Mouse (Mus musculus) lung, embryonic 15.5 days (tissue): ENCODE results near the gene Defb18. TPM values are rescaled to one million over a fixed set of nuclear protein-coding genes. Genes with fewer than 3 reads are reported as not detected.
"Not testable (repeated sequence)": the region's sequence is repeated elsewhere in the genome, so short reads cannot be mapped to it uniquely, and the experiment has no call there.

ENCODE experiments used
- ATAC-seq: fragments of 200-750 bp; cut with Nextera tagmentation; 2 replicates; pipeline ENCODE4 v1.8.0; 2017; ENCODE audit warnings: moderate number of reproducible peaks, borderline replicate concordance; ENCODE audit not compliant: low FRiP score, low TSS enrichment; ENCODE audit errors: extremely low read depth
- H3K27ac ChIP-seq: fragments of 300-500 bp; sonication (generic); 2 replicates; pipeline ENCODE4 v1.5.1; 2015; ENCODE audit warnings: moderate library complexity, mild to moderate bottlenecking, inconsistent platforms
- H3K27me3 ChIP-seq: fragments of 300-500 bp; sonication (generic); 2 replicates; pipeline ENCODE4 v1.6.1; 2015; ENCODE audit warnings: inconsistent platforms
- H3K36me3 ChIP-seq: fragments of 300-500 bp; sonication (generic); 2 replicates; pipeline ENCODE4 v1.6.1; 2015; ENCODE audit warnings: inconsistent platforms
- H3K4me1 ChIP-seq: fragments of 300-500 bp; sonication (generic); 2 replicates; pipeline ENCODE4 v1.6.1; 2015; ENCODE audit warnings: inconsistent platforms
- H3K4me2 ChIP-seq: fragments of 300-500 bp; sonication (generic); 2 replicates; pipeline ENCODE4 v1.6.1; 2015; ENCODE audit warnings: inconsistent platforms, mild to moderate bottlenecking, moderate library complexity
- H3K4me3 ChIP-seq: fragments of 300-500 bp; sonication (generic); 2 replicates; pipeline ENCODE4 v1.5.1; 2015; ENCODE audit warnings: mild to moderate bottlenecking, inconsistent platforms
- H3K9ac ChIP-seq: fragments of 300-500 bp; sonication (generic); 2 replicates; pipeline ENCODE4 v1.6.1; 2015; ENCODE audit warnings: inconsistent platforms
- H3K9me3 ChIP-seq: fragments of 300-500 bp; sonication (generic); 2 replicates; pipeline ENCODE4 v1.6.1; 2016; ENCODE audit warnings: inconsistent platforms
- WGBS: fragments of 180-500 bp; shearing (Covaris S2); methylation state at CpG from one replicate; pipeline ENCODE4 v1.1.7; 2015; 5-methylcytosine and 5-hydroxymethylcytosine counted together
- polyA plus RNA-seq: library from polyadenylated mRNA; unstranded; fragments of >200 nt; fragmentation: Nextera tagmentation; extraction: Ambion mirVana; gene quantifications from 2 replicates; pipeline ENCODE4 v1.2.1, GENCODE M21; 2015

Gene Defb18
- not detected in 2 replicates for polyA plus RNA-seq

DNA sequence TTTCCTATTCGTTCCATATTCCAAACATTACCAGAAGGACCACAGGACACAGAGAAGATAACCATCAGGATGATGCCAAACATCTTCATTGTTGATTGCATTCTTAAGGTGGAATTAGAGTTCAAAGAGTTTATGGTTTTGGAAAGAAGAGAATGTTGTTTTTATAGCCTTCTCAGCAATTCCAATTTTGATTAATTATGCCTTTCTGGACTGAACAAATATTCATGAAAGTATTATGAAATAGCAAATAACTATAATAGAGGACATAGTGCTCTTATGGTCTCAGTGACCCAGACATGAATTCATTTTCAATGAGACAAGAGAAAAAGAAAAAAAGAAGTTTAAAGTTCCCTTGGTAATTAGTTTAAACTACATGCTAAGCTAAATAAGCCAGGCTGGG, at the start of gene Defb18:
Gene Defb18, minus strand, starts transcription at position 101 of the 400 bp plus-strand sequence.
- H3K27ac ChIP-seq, result no peak within 1 kb of the TSS
- H3K4me2 ChIP-seq, result no peak within 1 kb of the TSS
- 64% methylated on average over 1 of the region's 1 CpGs for WGBS
- no peaks in the 10 kb centered on the region for H3K27me3 ChIP-seq
- no peak for ATAC-seq
- H3K9me3 ChIP-seq, result no peaks in the 10 kb centered on the region
- no peak within 1 kb of the TSS for H3K4me3 ChIP-seq
- no peak within 1 kb of the TSS for H3K9ac ChIP-seq
- H3K36me3 ChIP-seq, result no peaks in the 10 kb centered on the region
- no peaks in the 10 kb centered on the region for H3K4me1 ChIP-seq

DNA sequence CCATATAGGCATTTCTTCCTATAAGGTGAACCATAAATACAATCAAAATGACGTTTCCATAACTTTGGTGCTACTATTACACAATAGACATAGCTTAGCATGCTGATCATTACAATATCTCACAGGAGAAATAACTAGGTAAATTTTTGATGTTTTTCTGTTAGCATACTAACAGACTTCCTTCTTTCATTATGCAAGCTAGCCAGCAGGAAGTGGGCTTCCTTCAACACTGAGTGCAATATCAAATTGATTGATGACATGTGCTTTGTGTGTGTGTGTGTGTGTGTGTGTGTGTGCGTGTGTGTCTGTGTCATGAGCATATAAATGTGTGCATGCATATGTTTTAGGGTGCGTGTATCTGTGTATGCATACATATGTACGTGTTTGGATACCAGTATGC, 33.9 kb upstream of the Defb18 start:
- no peak overlapping the region for H3K27ac ChIP-seq
- no peaks in the 10 kb centered on the region for H3K36me3 ChIP-seq
- H3K4me2 ChIP-seq, result no peak overlapping the region
- WGBS, result 78% methylated on average over 4 of the region's 4 CpGs
- no peaks in the 10 kb centered on the region for H3K27me3 ChIP-seq
- H3K4me3 ChIP-seq, result no peak overlapping the region
- H3K9ac ChIP-seq, result no peak overlapping the region
- H3K4me1 ChIP-seq, result no peaks in the 10 kb centered on the region
- no peak for ATAC-seq
- H3K9me3 ChIP-seq, result no peaks in the 10 kb centered on the region

DNA sequence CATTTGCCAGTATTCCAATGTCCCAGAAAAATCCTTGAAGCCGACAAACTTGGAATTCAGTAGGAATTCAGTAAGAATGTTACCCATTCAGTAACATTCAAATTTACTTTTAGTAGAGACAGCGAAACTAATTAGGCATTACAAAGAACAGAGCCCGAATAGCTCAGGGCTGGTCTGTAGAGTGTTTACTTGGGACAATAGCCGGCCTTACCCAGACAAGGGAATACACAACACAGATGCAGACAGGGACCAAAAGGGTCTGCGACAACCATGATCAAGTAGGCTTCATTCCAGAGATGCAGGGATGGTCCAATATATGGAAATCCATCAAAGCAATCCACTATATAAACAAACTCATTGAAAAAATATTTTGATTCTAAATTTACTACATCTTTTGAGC, 31.6 kb upstream of the Defb18 start:
- Histone ChIP-seq H3K4me2 (no peak overlapping the region), H3K4me1 (no peaks in the 10 kb centered on the region), H3K9ac (no peak overlapping the region), H3K4me3 (no peak overlapping the region), H3K36me3 (no peaks in the 10 kb centered on the region), H3K27ac (no peak overlapping the region), H3K27me3 (no peaks in the 10 kb centered on the region), H3K9me3 (no peaks in the 10 kb centered on the region)
- WGBS, result 80% methylated on average over 5 of the region's 5 CpGs
- no peak for ATAC-seq

DNA sequence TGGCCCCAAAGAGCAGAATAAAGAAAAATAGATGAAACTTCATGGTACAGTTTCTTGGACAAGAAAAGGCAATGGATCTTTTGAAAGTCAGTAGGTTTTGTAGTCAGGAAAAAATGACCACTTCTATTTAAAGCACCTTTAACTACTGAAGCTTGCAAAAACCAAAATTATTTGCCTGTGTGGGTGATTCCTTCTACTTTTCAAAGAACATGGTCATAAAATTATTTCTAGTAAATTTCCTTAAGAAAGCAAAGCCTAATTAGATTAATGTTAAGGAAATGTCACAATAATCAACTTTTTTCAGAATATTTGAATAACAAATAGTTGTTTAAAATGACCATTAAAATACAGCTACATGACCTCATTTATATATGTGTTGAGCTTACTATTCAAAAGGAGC, 27.8 kb upstream of the Defb18 start, which contains the start of gene Defb41:
Gene Defb41, minus strand, starts transcription at position 101 of the 400 bp plus-strand sequence.
- H3K27ac ChIP-seq, result no peak within 1 kb of the TSS
- no peaks in the 10 kb centered on the region for H3K9me3 ChIP-seq
- H3K4me2 ChIP-seq, result no peak within 1 kb of the TSS
- H3K36me3 ChIP-seq, result no peaks in the 10 kb centered on the region
- no peak within 1 kb of the TSS for H3K4me3 ChIP-seq
- H3K27me3 ChIP-seq, result no peaks in the 10 kb centered on the region
- H3K9ac ChIP-seq, result no peak within 1 kb of the TSS
- ATAC-seq, result no peak
- no peaks in the 10 kb centered on the region for H3K4me1 ChIP-seq

DNA sequence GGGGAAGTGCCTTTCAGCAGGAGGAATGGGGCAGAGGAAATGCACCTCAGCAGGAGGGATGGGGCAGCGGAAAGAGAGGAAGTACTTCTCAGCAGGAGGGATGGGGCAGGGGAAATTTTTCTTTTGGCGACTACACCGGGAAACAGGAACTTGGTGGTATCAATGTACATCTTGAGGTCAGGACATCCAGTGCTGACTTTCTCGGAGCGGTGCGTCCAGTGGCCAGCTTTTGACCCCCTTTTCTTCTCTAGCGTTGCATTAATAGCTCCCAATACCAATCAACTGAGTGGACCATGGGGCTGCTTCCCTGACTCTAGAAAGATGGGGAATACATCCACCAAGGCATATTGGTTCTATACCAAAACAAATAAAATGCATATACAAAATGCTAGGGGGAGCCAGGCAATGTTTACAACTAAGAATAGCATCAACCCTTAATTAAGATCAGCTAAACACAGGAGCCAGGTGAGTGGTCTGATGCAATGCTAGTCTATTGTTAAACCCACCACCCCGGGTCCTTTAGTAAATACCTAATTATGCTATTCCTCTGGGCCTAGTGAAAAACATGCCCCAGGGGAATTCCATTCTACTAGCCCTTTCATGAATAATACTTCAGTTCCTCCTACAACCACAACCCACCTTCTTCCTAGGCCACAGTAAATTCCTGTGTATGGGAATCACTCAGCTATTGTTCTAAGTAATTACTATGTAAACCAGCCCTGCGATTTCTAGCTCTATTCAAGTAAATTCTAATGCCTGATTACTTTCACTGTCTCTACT, 8.7 kb upstream of the Defb18 start:
- not testable (repeated sequence) for H3K9me3 ChIP-seq, H3K27me3 ChIP-seq, H3K4me1 ChIP-seq, ATAC-seq, H3K27ac ChIP-seq, H3K4me3 ChIP-seq, H3K9ac ChIP-seq, H3K36me3 ChIP-seq, H3K4me2 ChIP-seq
- WGBS, result 93% methylated on average over 9 of the region's 9 CpGs

DNA sequence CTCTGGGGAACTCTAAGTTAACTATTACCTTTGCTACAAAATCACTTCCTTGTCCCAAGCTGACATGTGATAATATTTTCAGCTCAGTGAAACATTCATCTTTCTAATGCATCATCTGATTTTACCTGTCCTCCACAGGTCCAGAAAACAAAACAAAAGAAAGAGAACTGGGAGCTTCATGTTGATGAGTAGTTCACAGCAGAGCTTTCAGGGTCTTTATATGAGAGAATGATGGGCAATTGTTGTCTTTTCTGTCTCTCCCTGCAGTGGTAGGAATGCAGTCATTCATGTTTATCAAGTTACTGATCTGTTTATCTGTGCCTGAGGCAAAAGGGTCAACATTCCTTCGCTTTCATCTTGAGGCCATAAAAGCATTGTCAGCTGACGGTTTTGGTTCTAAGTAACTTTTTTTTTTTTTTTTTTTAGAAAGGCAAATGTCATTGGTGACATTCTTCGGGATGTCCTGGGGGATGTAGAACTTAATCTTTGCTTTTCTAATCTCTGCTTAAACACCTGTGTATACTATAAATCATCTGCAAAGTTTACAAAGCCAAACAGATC, 13.8 kb downstream of the Defb18 start:
- Histone ChIP-seq H3K27ac (no peak overlapping the region), H3K9ac (no peak overlapping the region), H3K4me1 (no peaks in the 10 kb centered on the region), H3K27me3 (no peaks in the 10 kb centered on the region), H3K9me3 (no peaks in the 10 kb centered on the region), H3K36me3 (no peaks in the 10 kb centered on the region), H3K4me2 (no peak overlapping the region), H3K4me3 (no peak overlapping the region)
- no peak for ATAC-seq
- 4% methylated on average over 3 of the region's 3 CpGs for WGBS

DNA sequence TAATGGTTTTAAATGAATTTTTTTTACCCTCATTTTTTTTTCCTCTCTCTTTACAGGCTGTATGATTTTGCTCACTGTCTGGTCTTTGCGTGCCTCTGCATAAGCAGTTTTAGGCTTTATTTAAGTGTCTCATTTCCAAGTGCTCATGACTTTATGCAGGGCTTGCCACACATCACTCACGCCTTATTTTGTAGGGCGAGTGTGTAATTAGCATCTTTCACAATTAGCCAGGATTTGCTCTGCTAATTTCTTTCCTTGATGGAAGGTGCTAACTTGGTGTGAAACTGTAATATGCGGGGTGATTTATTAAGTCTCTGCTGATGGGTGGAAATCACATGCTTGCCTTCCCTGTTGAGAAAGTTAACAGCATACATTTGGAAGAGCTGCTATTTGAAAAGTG, 45.5 kb downstream of the Defb18 start:
- Histone ChIP-seq H3K27ac (no peak overlapping the region), H3K4me1 (no peaks in the 10 kb centered on the region), H3K27me3 (no peaks in the 10 kb centered on the region), H3K4me2 (no peak overlapping the region), H3K9me3 (no peaks in the 10 kb centered on the region), H3K36me3 (no peaks in the 10 kb centered on the region), H3K4me3 (no peak overlapping the region), H3K9ac (no peak overlapping the region)
- ATAC-seq, result no peak
- WGBS, result 46% methylated on average over 4 of the region's 4 CpGs

DNA sequence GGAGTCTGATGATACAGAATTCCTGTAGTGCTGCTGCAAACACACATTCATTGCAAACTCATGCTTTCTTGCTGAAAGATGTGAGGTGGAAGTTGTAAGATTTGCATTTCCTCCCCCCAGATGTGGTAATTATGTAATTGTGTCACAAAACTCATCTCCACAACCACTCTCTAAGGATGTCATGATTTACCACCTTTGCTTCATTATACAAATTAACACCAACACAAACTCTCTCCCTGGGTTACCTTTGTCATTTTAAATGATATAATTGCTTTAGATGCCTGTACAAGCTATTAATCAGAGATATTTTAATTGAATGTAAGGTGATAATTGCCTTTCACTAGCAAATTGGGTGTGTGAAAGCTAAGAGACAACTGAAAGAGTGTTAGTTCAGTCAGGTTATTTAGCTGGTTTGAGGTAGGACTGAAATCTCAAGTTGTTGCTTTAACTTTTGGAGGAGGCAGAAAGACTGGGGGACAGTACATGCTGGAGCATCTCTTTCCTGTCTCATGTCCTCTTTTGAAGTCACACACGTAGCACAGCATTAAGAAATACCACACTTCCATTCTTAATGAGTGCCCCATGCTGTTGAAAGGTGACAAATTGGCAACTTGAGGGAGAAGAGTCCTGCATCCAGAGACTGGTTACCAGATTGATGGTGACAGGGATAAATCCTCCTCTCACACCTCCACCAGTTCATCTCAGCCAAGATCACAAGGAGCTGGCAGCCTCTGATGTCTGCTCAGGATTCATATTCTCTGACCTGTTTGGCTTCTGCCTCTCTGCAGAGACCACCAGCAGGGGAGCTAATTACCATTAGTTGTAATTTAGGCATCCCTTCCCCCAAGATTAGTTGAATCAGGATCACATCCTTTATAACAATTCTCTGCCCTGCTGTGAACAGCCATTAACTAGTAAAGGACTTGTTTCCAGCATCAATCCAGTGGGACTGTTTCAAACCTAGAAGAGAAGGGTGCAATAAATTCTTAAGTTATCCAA, 46.2 kb downstream of the Defb18 start:
- Histone ChIP-seq H3K27me3 (no peaks in the 10 kb centered on the region), H3K27ac (no peak overlapping the region), H3K9ac (no peak overlapping the region), H3K9me3 (no peaks in the 10 kb centered on the region), H3K4me2 (no peak overlapping the region), H3K36me3 (no peaks in the 10 kb centered on the region), H3K4me3 (no peak overlapping the region), H3K4me1 (no peaks in the 10 kb centered on the region)
- whole genome bisulfite sequencing, result 4% methylated on average over 1 of the region's 1 CpGs
- ATAC-seq, result no peak

Other genes with a start within 250 kb of the Defb18 start
- not detected in 2 replicates for gene Crisp4, start 91.5 kb downstream of the Defb18 start, polyA plus RNA-seq
- not detected in 2 replicates for gene Defb41, start 27.7 kb upstream of the Defb18 start, polyA plus RNA-seq